Comparison of ENCODE assay signal across 32 mouse cellular contexts in genomic region chr3:85493796-85494195, GRCm38 (mm10).
DNase-seq lines count a peak whose midpoint lies in the region; ATAC-seq lines count a peak whose summit lies in the region.
"Had no signal": no experiment of that assay in that cellular context is flagged by ENCODE, and none has a peak within 500 bp of the region (broad histone marks: within the 10 kb centered on the region; RNA-seq: fewer than 3 reads in every experiment).

No protein-coding gene starts in this region.

- H3K4me2 ChIP-seq in liver, embryonic 12.5 days, result no peak overlapping the region
- H3K4me2 ChIP-seq: embryonic facial prominence, embryonic 13.5 days; forebrain, embryonic 12.5 days; forebrain, embryonic 15.5 days; heart, embryonic 15.5 days; hindbrain, embryonic 13.5 days had no signal

- H3K27ac ChIP-seq in liver, embryonic 12.5 days, result no peak overlapping the region
- H3K27ac ChIP-seq: embryonic facial prominence, embryonic 10.5 days; embryonic facial prominence, embryonic 13.5 days; forebrain, embryonic 12.5 days; forebrain, embryonic 15.5 days; gastrocnemius, adult 2 months; heart, adult 2 months; heart, embryonic 10.5 days; heart, embryonic 15.5 days; hindbrain, embryonic 10.5 days; hindbrain, embryonic 13.5 days; hindbrain, postnatal 0 days had no signal

- H3K9me3 ChIP-seq in liver, embryonic 12.5 days (replicated peaks), result no peaks in the 10 kb centered on the region
- H3K9me3 ChIP-seq: embryonic facial prominence, embryonic 10.5 days; embryonic facial prominence, embryonic 13.5 days; forebrain, embryonic 12.5 days; forebrain, embryonic 15.5 days; heart, embryonic 10.5 days; heart, embryonic 15.5 days; hindbrain, embryonic 10.5 days; hindbrain, embryonic 13.5 days had no signal

- H3K9ac ChIP-seq in liver, embryonic 12.5 days, result no peak overlapping the region
- H3K9ac ChIP-seq: embryonic facial prominence, embryonic 13.5 days; forebrain, embryonic 12.5 days; forebrain, embryonic 15.5 days; heart, embryonic 15.5 days; hindbrain, embryonic 13.5 days had no signal

- no peak overlapping the region for H3K4me3 ChIP-seq in liver, embryonic 12.5 days
- H3K4me3 ChIP-seq: embryonic facial prominence, embryonic 10.5 days; embryonic facial prominence, embryonic 13.5 days; erythroblast, embryonic 14.5 days; forebrain, embryonic 12.5 days; forebrain, embryonic 15.5 days; gastrocnemius, adult 2 months; heart, adult 2 months; heart, embryonic 10.5 days; heart, embryonic 15.5 days; hindbrain, embryonic 10.5 days; hindbrain, embryonic 13.5 days had no signal

- WGBS in liver, embryonic 12.5 days (ENCODE audit: insufficient replicate concordance), result 63% methylated on average over 8 of the region's 8 CpGs

- no peaks in the 10 kb centered on the region for H3K27me3 ChIP-seq in liver, embryonic 12.5 days (replicated peaks)
- H3K27me3 ChIP-seq: CH12.LX; embryonic facial prominence, embryonic 13.5 days; forebrain, embryonic 12.5 days; forebrain, embryonic 15.5 days; heart, embryonic 15.5 days; hindbrain, embryonic 13.5 days had no signal

- no peaks in the 10 kb centered on the region for H3K36me3 ChIP-seq in liver, embryonic 12.5 days
- H3K36me3 ChIP-seq: embryonic facial prominence, embryonic 10.5 days; embryonic facial prominence, embryonic 13.5 days; forebrain, embryonic 12.5 days; forebrain, embryonic 15.5 days; heart, embryonic 10.5 days; heart, embryonic 15.5 days; hindbrain, embryonic 10.5 days; hindbrain, embryonic 13.5 days had no signal

- DNase-seq in frontal cortex, postnatal 14 days (ENCODE audit: low spot score in 2 of 2), result no peak
- DNase-seq in 416B (ENCODE audit: low read depth), result peak; percentile 22
- DNase-seq in ZHBTc4 (ENCODE audit: low read depth, low spot score), result peak; percentile 57
- no peak for DNase-seq in adrenal gland, adult 2 months
- DNase-seq: adrenal gland, postnatal 14 days; B cell, adult 2 months; cerebellum, adult 11-12 months; cerebellum, adult 8-10 months; cerebellum, postnatal 10 days; cerebellum, postnatal 36 days; embryo, embryonic 11 days; gastrocnemius, adult 2 months; gastrocnemius, postnatal 14 days; heart, adult 2 months; heart, postnatal 10 days; heart, postnatal 36 days; kidney, adult 18-20 months had no signal

- no peaks in the 10 kb centered on the region for H3K4me1 ChIP-seq in liver, embryonic 12.5 days
- H3K4me1 ChIP-seq: embryonic facial prominence, embryonic 10.5 days; embryonic facial prominence, embryonic 13.5 days; forebrain, embryonic 12.5 days; forebrain, embryonic 15.5 days; heart, embryonic 10.5 days; heart, embryonic 15.5 days; hindbrain, embryonic 10.5 days; hindbrain, embryonic 13.5 days had no signal

- peak; percentile 36 for ATAC-seq in frontal cortex, adult (ENCODE audit: low TSS enrichment)
- ATAC-seq in liver, embryonic 12.5 days, result no peak
- ATAC-seq: forebrain, embryonic 15.5 days; hindbrain, postnatal 0 days; inflammation-experienced regulatory T-cells, adult 6 months; intestine, embryonic 16.5 days had no signal

Comparison
In these comparisons a context has a peak if more than half of its experiments do, and no peak if none do; other contexts are left out.
1. DNase-seq: peak in 416B (single experiment) and ZHBTc4 (single experiment); none in frontal cortex, postnatal 14 days (0 of 2) and adrenal gland, adult 2 months (single experiment).